Mouse (Mus musculus) urinary bladder, postnatal 4 days (tissue): ENCODE data around the gene Lmbr1l.
"Not testable (repeated sequence)": the region's sequence is repeated elsewhere in the genome, so short reads cannot be mapped to it uniquely, and the experiment has no call there.

Source experiments
- DNase-seq, 2 experiments: peaks; one replicate each; pipeline ENCODE4 v3.0.0; 2021 to 2022; ENCODE audit warnings: low spot score in 2 of 2

Lmbr1l gene

DNA sequence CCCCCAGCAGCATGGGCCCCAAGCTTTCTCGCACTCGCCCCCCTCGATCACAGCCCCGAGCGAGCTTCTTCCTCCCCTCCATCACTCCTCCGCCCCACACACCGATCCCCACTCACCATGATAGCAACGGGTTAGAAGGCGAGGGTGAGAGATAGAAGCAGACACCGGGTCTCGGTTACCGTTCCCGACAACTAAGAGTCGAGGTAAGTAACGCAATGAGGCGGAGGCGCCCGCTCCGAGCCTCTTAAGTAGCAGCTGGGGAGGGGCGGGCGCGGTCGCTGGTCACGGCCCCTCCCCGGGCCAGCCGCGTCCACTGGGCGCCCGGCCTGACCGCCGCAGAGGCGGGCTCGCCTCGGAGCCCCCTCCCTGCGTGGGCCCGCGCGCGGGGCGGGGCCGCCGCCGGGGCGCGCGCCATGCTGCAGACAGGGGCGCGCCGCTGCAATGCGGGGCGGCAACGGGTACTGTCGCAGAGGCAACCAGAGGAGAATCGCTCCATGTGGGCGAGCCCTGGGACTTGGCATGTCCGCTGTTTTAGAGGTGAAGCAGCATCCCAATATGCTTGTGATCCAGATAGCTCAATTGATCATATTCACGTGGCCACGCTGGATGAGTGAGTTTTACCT is 16.3 kb upstream of the Lmbr1l start, which contains the start of gene Tuba1b:
Gene Tuba1b (minus strand): TSS at position 349 of the 623 bp plus-strand sequence.
- DNase-seq: peak; percentile 92 to 95

DNA sequence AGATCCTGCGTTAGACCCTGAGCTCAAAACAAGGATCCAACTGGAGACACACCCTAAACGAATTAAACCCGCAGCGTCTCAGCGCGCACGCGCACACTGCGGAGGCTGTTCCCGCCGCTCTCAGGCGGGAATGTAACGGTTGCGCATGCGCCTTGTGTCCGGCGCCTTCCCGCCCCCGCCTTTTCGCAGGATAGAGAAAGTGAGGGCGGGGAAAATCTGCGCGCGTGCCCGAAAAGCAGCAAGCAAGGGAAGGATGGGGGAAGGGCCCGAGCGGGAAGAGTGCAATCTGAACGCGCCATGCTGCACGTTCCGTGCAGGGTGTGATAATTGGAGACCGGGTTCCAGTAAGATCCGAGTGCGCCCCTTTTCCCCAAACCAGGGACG is 15.8 kb upstream of the Lmbr1l start:
- peak; percentile 92 to 96 for DNase-seq

DNA sequence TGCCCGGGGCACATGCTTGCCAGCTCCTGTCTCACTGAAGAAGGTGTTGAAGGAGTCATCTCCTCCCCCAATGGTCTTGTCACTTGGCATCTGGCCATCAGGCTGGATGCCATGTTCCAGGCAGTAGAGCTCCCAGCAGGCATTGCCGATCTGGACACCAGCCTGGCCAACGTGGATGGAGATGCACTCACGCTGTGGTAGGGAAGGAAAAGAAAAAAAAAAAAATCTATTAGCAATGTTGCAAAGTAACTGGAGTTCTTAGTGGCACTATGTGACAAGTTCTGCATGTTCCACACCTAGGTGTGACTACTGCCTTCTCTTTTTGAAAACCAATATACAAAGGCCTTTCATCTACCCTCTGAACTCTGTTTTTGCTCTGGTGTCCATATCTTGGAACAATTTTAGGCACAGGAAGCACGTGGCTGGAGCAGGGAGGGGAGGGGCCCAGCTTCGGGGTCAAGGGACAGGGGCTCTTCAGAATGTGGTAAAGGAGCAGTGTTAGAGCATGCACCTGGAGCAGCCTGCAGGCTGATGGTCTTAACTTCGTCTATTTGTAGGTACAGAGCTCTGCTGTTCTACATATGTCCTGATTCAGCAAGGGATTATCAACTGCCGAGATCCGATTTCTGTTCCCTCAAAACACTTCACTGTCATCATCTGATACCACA is 15.1 kb upstream of the Lmbr1l start:
- not testable (repeated sequence) for DNase-seq

DNA sequence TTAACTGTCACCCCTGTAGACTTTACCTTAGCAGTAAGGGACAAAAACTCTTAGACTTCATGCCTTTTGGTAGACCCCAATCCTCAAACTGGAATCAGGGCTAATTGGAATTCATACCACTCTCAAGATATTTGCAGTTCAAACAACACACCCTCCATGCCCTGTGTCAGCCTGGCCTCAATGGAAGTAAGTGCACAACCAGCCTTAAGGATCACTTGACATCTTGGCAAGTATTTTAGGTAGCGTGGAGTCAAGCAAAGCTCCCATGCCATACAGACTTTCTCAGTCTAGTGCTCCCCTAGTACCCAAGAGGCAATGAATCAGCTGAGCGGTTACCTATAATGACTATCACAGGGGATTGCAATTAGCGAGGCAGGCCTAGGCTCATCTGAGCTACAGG is 13.0 kb upstream of the Lmbr1l start:
- DNase-seq: no peak

DNA sequence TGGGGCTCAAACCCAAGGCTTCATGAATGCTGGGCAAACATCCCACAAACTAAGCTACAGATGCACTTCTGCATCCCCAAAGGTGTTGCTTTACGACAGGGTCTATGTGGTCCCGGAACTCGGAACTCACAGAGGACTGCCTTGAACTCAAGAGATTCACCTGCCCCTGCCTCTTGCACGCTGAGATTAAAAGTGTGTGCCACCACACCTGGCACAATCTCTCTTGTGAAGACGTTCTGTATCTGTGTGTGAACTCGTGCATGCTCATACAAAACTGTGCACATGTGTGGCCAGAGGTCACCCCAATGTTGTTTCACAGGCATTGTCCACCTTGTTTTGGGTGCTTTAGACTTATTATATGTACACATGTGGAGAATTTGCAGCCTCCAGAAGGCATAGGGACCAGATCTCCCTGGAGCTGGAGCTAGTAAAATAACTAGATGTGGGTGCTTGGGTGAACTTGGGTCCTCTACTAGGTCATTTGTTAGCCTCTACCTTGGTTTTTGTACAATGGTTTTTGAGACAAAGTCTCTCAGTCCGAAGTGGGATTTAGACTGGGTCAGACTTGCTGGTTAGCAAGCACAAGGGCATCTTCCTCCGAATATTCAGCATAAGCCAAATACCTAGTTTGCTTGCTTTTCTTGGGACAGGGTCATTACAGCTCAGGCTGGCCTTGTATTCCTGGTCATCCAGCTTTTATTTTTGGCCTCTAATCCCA is 12.1 kb upstream of the Lmbr1l start:
- no peak for DNase-seq

DNA sequence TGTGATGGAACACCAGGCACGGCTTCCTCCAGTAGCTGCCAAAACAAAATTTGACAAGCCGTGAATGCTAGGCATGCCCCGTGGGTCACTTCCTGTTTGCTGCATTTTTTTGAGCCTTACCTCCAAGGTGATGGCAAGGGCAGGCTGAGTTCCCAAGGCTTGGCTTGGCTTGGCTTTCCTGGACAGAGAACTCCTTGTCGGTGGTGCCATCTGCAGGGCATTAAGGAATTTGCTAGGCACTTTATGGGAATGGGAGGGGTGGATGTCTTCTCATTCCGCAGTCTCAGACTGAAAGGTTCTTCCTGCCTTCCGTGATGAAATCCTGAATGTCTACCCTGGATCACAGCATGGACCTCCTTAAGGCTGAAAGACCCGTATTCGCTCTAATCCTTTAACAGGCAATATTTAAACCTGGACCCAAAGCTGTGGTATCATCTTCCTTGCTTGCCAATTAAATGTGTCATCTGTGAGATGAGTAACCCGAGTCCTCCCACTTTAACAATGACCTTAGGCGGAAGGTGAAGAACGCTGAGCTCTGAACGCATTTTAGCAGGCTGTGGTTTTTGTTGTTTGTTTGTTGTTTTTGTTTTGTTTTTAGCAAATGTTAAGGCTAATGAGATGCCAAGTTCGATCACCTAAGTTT is 10.7 kb upstream of the Lmbr1l start:
- DNase-seq: peak; percentile 55 to 69

DNA sequence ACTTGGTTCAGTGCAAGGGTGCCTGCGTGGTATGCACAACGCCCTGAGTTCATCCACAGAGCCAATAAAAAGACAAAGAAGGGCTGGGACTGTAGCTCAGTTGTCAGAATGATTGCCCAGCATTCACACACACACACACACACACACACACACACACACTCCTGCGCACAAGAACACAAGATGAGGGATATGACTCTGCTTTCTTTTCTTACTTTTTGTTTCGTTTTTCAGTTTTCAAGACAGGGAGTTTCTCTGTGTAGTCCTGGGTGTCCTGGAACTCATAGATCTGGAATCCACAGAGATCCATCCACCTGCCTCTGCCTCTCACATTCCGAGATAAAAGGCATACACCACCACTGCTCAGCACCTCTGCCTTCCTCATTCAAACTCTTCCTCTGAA is 9.5 kb upstream of the Lmbr1l start:
- DNase-seq: no peak

DNA sequence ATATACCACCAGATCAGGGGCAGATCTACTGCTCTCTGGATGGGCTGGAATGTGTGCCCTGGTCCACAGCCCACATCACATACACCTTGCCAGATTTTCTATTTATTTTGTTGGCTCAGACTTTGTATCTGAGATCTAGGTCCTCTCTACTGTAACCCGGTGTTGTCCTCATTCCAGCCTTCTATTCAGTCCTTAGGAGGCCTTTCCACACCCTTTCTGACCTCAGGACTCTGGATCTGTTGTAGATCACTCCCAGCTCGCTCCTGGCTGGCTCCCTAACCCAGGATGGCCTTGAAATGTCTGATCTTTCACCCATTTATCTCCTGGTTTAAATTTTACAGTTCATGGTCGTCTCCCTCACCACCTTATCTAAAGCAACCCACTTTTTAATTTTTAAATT is 6.7 kb upstream of the Lmbr1l start:
- no peak for DNase-seq

DNA sequence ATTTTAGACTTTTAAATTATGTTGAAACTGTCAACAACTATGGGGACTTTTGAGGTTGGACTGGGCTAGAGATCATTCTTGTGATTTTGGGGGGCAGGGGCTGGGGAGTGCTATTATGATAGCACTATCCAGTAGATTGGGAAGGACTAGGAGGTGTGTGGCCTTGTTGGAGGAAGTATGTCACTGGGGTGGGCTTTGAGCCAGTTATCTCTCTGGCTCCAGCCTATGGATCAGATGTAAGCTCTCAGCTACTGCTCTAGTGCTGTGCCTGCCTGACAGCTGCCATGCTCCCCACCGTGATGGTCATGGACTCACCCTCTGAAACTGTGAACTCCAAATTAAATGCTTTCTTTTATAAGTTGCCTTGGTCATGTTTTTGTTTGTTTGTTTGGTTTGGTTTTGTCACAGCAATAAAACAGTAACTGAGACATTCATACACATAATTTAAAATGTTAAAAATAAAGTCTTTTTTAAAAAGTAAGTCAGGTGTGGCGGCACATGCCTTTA is 5.1 kb upstream of the Lmbr1l start:
- DNase-seq: no peak

DNA sequence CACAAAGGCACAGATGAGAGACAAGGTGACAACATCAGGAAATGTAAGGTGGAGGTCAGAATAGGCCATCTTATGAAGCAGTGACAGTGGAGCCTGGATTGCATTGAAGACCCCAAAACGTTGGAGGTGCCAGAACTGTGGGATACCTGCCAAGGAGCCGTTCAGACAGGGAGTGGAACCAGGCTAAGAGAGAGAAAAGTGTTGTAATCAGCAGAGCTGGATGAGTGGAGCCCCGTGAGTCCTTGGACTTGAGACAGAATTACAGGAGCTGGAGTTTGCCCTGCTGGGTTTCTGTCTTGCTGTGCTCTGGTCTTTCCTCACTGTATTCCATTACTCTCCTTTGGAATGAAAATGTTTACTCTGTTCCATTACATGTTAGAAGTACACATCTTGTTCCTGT is 4.5 kb upstream of the Lmbr1l start:
- DNase-seq: no peak

DNA sequence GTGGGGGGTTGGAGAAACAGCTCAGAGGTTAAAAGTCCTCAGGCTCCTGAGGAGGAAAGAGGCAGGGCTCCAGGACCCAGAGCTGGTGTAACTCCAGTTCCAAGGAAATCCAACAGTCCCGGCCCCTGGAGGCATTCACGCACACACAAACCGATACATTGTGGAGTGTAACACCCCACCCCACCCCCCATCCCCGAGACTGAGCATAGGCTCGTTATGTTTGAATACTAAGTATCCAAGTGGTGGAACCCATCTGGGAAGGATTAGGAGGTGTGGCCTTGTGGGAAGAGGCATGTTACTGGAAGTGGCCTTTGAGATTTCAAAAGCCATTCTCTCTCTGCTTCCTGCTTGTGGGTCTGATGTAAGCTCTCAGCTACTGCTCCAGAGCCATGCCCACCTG is 3.5 kb upstream of the Lmbr1l start:
- no peak for DNase-seq

DNA sequence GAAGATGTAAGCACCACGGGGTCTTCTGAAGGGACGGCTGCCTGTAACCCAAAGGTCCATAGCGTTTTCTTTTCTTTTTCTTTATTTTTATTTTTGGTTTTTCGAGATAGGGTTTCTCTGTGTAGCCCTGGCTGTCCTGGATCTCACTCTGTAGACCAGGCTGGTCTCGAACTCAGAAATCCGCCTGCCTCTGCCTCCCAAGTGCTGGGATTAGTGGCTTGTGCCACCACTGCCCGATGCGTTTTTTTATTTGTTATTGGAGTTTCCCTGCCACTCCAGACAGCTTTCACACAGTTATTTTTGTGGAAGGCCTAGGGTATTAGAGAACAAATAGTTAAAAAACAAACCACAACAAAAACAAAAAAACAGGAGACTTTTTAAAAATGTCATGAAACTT is 466 bp upstream of the Lmbr1l start:
- not testable (repeated sequence) for DNase-seq

DNA sequence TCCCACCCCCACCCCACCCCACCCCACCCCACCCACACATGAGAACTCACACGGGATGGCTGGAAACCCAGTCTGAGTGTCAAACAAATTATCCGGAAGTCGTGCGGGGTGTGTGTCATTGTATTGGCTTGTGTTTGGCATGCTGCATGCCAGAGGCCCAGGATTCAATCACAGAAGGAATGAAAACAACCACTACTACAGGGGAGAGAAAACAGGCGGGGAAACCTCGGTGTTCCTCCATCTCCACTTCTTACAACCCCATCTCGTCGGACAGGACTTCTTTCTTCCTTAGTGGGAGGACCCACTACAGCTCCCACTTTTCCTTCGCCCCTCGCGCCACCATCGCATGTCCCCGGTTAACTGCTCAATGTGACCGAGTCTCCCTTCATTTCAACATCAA is 940 bp downstream of the Lmbr1l start:
- no peak for DNase-seq

DNA sequence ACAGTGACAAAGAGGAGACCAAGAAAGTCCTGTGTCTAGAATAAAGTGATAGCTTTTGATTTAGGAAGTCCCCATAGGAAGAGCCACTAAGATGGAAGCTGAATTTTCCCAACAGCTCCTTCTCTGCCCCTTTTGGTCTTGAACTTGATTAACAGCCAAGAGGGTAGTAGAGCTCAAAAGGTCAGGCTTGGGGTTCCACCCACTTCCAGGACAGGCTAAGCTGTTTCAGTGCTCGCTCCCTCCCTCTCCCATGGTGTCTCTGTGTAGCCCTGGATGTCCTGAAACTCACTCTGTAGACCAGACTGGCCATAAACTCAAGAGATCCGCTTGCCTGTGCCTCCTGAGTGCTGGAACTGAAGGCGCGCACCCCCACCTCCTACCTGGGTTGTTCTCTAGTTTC is 2.0 kb downstream of the Lmbr1l start:
- DNase-seq: no peak

DNA sequence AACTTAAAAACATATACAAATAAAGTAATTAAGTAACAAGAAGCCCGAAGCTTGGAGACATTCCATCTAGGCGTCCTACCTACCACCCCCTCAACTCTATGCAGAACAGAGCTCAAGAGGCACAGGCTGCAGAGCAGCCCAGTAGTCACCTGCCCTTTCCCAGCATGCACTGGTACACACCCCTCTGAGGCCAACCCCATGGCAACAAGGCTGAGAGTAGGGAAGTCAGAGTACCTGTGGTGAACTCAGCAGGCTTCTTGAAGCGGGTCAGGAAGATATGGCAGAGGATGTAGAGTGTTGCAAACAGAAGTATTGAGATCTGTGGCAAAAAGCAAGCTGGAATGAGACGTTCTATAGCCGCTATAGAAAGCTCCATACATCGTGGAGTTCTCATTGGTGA is 3.1 kb downstream of the Lmbr1l start:
- DNase-seq: no peak

DNA sequence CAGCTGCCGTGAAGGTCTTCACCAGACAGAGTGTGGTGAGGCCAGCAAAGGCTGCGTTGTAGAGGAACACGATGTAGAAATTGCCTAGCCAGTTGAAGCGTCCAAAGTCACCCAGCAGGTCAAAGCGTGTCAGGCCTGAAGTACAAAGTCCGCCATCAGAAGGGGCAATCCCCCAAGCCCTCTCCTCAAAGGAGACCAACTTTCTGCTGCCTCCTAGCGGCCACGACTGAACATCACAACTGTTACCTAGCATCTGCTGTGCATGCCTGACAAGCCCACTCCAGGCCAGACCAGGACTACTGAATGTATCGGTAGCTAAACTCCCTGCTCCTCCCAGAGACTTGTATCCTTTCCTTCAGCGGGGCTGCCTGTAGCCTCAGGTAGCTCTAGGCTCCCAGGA is 13.3 kb downstream of the Lmbr1l start:
- DNase-seq: no peak

DNA sequence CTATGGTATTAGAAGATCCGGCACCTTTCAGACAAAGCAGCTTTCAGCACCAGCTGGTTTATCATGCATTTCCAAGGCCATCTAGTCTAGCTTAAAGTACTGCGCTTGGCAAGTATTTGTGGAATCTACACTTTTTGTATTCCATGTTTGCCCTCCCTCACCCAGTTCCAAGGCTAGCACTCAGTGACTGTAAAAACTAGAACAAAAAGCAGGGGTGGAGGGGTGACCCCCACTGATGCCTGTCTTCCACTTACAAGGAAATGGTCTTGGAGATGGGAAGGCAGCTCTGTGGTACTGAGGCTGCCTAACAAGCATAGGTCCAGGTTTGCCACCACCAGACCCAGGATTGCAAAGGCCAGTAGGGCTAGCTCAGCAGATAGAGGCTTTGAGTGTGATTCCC is 15.4 kb downstream of the Lmbr1l start:
- DNase-seq: no peak

DNA sequence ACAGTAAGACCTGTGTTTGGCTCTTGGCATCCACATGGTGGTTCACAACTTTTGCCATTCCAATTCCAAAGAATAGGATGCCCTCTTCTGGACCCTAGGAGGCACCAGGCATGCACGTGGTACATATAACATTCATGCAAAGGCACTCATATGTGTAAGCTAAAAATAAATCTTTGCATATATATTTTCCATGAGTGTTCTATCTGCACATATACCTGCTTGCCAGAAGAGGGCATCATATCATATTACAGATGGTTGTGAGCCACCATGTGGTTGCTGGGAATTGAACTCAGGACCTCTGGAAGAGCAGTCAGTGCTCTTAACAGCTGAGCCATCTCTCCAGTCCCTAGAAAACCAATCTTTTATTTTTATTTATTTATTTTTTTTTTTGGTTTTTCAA is 16.5 kb downstream of the Lmbr1l start:
- DNase-seq: no peak

DNA sequence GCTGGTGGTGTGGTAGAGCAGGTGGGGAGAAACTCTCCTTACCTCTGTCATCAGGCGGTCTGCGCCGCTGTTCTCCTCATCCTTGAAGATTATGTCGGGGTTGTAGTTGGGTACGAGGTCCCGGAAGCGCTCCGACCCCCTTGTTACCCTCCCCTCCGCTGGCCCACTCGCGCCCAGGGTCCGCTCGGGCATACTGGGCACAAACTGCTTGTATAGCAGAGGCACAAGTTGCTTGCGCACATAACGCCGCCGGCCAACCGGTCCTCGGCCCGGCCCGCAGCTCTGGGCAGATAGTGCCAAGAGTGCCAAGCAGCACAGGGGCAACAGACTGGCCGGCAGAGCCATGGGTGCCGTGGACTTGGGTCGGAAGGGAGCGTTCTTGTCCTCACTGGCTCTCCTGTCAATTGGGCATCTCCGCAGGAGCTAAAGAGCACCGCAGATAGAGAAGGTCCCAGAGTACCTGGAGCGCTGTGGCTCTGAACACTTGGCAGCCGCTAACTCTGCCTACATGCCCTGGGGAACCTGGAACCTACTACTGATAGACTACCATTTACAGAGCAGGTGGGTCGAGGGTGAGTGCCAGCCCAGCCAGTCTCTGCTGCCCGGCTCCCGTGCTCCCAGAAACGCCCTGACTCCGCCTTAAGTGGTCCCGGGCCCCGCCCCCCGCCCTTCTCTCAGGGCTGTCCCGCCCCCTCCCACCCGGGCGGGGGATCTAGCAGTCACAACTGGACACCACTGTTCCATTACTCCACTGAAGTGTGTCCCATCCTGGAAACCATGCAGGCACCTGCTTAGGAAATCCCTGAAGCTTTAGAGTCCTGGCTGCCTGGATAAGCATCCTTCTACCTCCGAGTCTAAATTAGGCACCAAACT is 19.9 kb downstream of the Lmbr1l start, which contains the start of gene Dhh:
Gene Dhh (minus strand): TSS at position 613 of the 873 bp plus-strand sequence.
- DNase-seq: no peak

DNA sequence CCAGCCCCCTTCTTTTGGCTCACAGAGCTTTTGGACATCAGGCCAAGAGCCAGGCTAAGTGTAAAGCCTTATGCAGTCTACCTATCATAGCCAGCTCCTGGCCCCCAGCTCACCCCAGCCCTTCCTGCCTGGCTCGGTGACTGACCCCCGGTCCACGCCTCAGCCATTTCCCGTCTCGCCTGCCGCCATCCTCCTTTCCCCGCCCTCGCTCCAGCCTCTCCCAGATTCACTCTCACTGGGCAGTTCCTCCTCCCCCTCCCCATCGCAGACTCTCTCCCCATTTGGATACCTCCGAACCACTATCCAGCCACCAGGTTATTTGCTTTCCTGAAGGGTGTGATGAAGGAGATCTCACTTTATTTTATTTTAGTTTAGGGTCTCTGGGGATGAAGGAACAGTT is 20.5 kb downstream of the Lmbr1l start:
- DNase-seq: no peak
